ENCODE assay signal across 8 mouse cellular contexts in genomic region chr7:4521231-4522003, GRCm38 (mm10). TPM values are rescaled to one million over a fixed set of nuclear protein-coding genes. Genes with fewer than 3 reads are reported as not detected.
DNase-seq lines count a peak whose midpoint lies in the region; ATAC-seq and TF ChIP-seq lines count a peak whose summit lies in the region.

No protein-coding gene starts in this region.

- no peak overlapping the region for H3K27ac ChIP-seq in kidney, embryonic 16.5 days (ENCODE audit: low read length)
- no peak overlapping the region for H3K27ac ChIP-seq in forebrain, postnatal 0 days (ENCODE audit: low read depth, low read length)
- H3K27ac ChIP-seq in limb, embryonic 12.5 days: no peak overlapping the region
- H3K27ac ChIP-seq in stomach, postnatal 0 days (replicated peaks): no peak overlapping the region

- peak overlapping the region; percentile 49; the same call in 1 of the 2 replicates for H3K9ac ChIP-seq in kidney, embryonic 16.5 days (replicated peaks; ENCODE audit: low read length)
- H3K9ac ChIP-seq in forebrain, postnatal 0 days: no peak overlapping the region
- no peak overlapping the region; the same call in 1 of the 2 replicates for H3K9ac ChIP-seq in limb, embryonic 12.5 days (replicated peaks)
- H3K9ac ChIP-seq in stomach, postnatal 0 days (ENCODE audit: low read length): 0 out of 2 replicates have a peak overlapping the region, but pooled peaks have one; percentile 27

- H3K4me2 ChIP-seq in kidney, embryonic 16.5 days (replicated peaks; ENCODE audit: low read depth, low read length): peak overlapping the region; percentile 63
- peak overlapping the region; percentile 44 for H3K4me2 ChIP-seq in forebrain, postnatal 0 days (ENCODE audit: low read depth)
- H3K4me2 ChIP-seq in limb, embryonic 12.5 days: peak overlapping the region; percentile 50
- H3K4me2 ChIP-seq in stomach, postnatal 0 days (replicated peaks; ENCODE audit: low read depth): peak overlapping the region; percentile 41

- no peak for ATAC-seq in kidney, embryonic 16.5 days (ENCODE audit: low FRiP score, low TSS enrichment)
- 0 out of 2 replicates have a peak, but pooled peaks have one; percentile 11 for ATAC-seq in forebrain, postnatal 0 days
- no peak for ATAC-seq in limb, embryonic 12.5 days (ENCODE audit: insufficient number of reproducible peaks, insufficient read depth, low FRiP score, low TSS enrichment, low read depth)
- ATAC-seq in stomach, postnatal 0 days (ENCODE audit: low FRiP score, low TSS enrichment): no peak

- H3K4me3 ChIP-seq in kidney, embryonic 16.5 days (ENCODE audit: low read length): peak overlapping the region; percentile 35
- H3K4me3 ChIP-seq in forebrain, postnatal 0 days (ENCODE audit: low read depth, low read length): peak overlapping the region; percentile 30
- H3K4me3 ChIP-seq in limb, embryonic 12.5 days (replicated peaks): peak overlapping the region; percentile 26
- H3K4me3 ChIP-seq in stomach, postnatal 0 days (ENCODE audit: low read depth, low read length): peak overlapping the region; percentile 17; the same call in 1 of the 2 replicates

- no peak for TF ChIP-seq CTCF in forebrain, postnatal 0 days (IDR thresholded peaks at IDR 0.05; ENCODE audit: low read depth)
- peak; percentile 36 for TF ChIP-seq CTCF in stomach, postnatal 0 days (IDR thresholded peaks at IDR 0.05; ENCODE audit: low read depth)

- DNase-seq in kidney, adult 18-20 months: no peak
- no peak for DNase-seq in forebrain, postnatal 0 days
- no peak for DNase-seq in stomach, postnatal 0 days (ENCODE audit: low spot score)
- DNase-seq in spleen, postnatal 4 days (ENCODE audit: low spot score in 2 of 2): no peak
- DNase-seq in right cerebral cortex, adult 18-20 months: no peak
- no peak for DNase-seq in cerebellum, adult 11 months

- 26% methylated on average over 32 of the region's 32 CpGs for WGBS in kidney, embryonic 16.5 days
- 33% methylated on average over 32 of the region's 32 CpGs for WGBS in forebrain, postnatal 0 days
- WGBS in limb, embryonic 12.5 days: 33% methylated on average over 32 of the region's 32 CpGs
- 38% methylated on average over 28 of the region's 32 CpGs for WGBS in stomach, postnatal 0 days

- H3K4me1 ChIP-seq in kidney, embryonic 16.5 days (ENCODE audit: insufficient read depth, low read length): peaks cover 14% of the 10 kb centered on the region
- no peaks in the 10 kb centered on the region; the same call in 1 of the 2 replicates for H3K4me1 ChIP-seq in forebrain, postnatal 0 days (ENCODE audit: insufficient read depth)
- peaks cover 14% of the 10 kb centered on the region for H3K4me1 ChIP-seq in limb, embryonic 12.5 days (replicated peaks)
- no peaks in the 10 kb centered on the region for H3K4me1 ChIP-seq in stomach, postnatal 0 days (replicated peaks; ENCODE audit: control insufficient read depth, insufficient read depth)

- H3K27me3 ChIP-seq in kidney, embryonic 16.5 days (ENCODE audit: insufficient read depth, low read length): peaks cover 4% of the 10 kb centered on the region; the same call in 1 of the 2 replicates
- peaks cover 7% of the 10 kb centered on the region; the same call in 1 of the 2 replicates for H3K27me3 ChIP-seq in forebrain, postnatal 0 days (ENCODE audit: insufficient read depth, low read length)
- peaks cover 22% of the 10 kb centered on the region for H3K27me3 ChIP-seq in limb, embryonic 12.5 days
- H3K27me3 ChIP-seq in stomach, postnatal 0 days (ENCODE audit: control insufficient read depth, insufficient read depth, low read length): no peaks in the 10 kb centered on the region

- no peaks in the 10 kb centered on the region for H3K36me3 ChIP-seq in kidney, embryonic 16.5 days (ENCODE audit: insufficient read depth, low read length)
- H3K36me3 ChIP-seq in forebrain, postnatal 0 days (ENCODE audit: insufficient read depth): no peaks in the 10 kb centered on the region
- H3K36me3 ChIP-seq in limb, embryonic 12.5 days: no peaks in the 10 kb centered on the region
- no peaks in the 10 kb centered on the region for H3K36me3 ChIP-seq in stomach, postnatal 0 days (ENCODE audit: control insufficient read depth, insufficient read depth, low read length)

- no peak for TF ChIP-seq EP300 in stomach, postnatal 0 days (optimal IDR thresholded peaks at IDR 0.05)

- H3K9me3 ChIP-seq in kidney, embryonic 16.5 days (ENCODE audit: low read length): no peaks in the 10 kb centered on the region
- no peaks in the 10 kb centered on the region for H3K9me3 ChIP-seq in forebrain, postnatal 0 days (ENCODE audit: low read length)
- no peaks in the 10 kb centered on the region for H3K9me3 ChIP-seq in limb, embryonic 12.5 days
- H3K9me3 ChIP-seq in stomach, postnatal 0 days (ENCODE audit: control insufficient read depth, low read length): no peaks in the 10 kb centered on the region

RNA-seq across cellular contexts. Expression of gene Tnni3, which starts 2.6 kb away (rescaled TPM):
- 5.8 and 6.1 TPM in 2 replicates for polyA plus RNA-seq in kidney, embryonic 16.5 days (2015; fragmentation: Nextera tagmentation; extraction: Ambion mirVana)
- total RNA-seq in forebrain, postnatal 0 days (2014; rRNA removed): 0.62 and 3.6 TPM in 2 replicates
- polyA plus RNA-seq in forebrain, postnatal 0 days (2015; fragmentation: Nextera tagmentation; extraction: Ambion mirVana): 0.89 and 1.2 TPM in 2 replicates
- polyA plus RNA-seq in limb, embryonic 12.5 days (2016; fragmentation: Nextera tagmentation; extraction: Ambion mirVana): 4.3 and 5.7 TPM in 2 replicates
- polyA plus RNA-seq in stomach, postnatal 0 days (2015; fragmentation: Nextera tagmentation; extraction: Ambion mirVana): 24.4 and 30.4 TPM in 2 replicates

RNA-seq across cellular contexts. Expression of gene Tnnt1, which starts 5.2 kb away (rescaled TPM):
- polyA plus RNA-seq in kidney, embryonic 16.5 days (2015; fragmentation: Nextera tagmentation; extraction: Ambion mirVana): 20.9 and 21.6 TPM in 2 replicates
- 0.77 and 2.9 TPM in 2 replicates for total RNA-seq in forebrain, postnatal 0 days (2014; rRNA removed)
- 3.4 and 3.9 TPM in 2 replicates for polyA plus RNA-seq in forebrain, postnatal 0 days (2015; fragmentation: Nextera tagmentation; extraction: Ambion mirVana)
- polyA plus RNA-seq in limb, embryonic 12.5 days (2016; fragmentation: Nextera tagmentation; extraction: Ambion mirVana): 186 and 195 TPM in 2 replicates
- 15.5 and 16.5 TPM in 2 replicates for polyA plus RNA-seq in stomach, postnatal 0 days (2015; fragmentation: Nextera tagmentation; extraction: Ambion mirVana)

RNA-seq across cellular contexts. Expression of gene Dnaaf3, which starts 10.8 kb away (rescaled TPM):
- polyA plus RNA-seq in kidney, embryonic 16.5 days (2015; fragmentation: Nextera tagmentation; extraction: Ambion mirVana): 3.3 and 3.5 TPM in 2 replicates
- 0.62 and 2.2 TPM in 2 replicates for total RNA-seq in forebrain, postnatal 0 days (2014; rRNA removed)
- 1.3 and 2.0 TPM in 2 replicates for polyA plus RNA-seq in forebrain, postnatal 0 days (2015; fragmentation: Nextera tagmentation; extraction: Ambion mirVana)
- 3.7 and 4.1 TPM in 2 replicates for polyA plus RNA-seq in limb, embryonic 12.5 days (2016; fragmentation: Nextera tagmentation; extraction: Ambion mirVana)
- 0.89 and 0.98 TPM in 2 replicates for polyA plus RNA-seq in stomach, postnatal 0 days (2015; fragmentation: Nextera tagmentation; extraction: Ambion mirVana)

RNA-seq across cellular contexts. Expression of gene Ppp1r12c, which starts 19.9 kb away (rescaled TPM):
- polyA plus RNA-seq in kidney, embryonic 16.5 days (2015; fragmentation: Nextera tagmentation; extraction: Ambion mirVana): 22.1 and 31.6 TPM in 2 replicates
- total RNA-seq in forebrain, postnatal 0 days (2014; rRNA removed): 94.2 and 100 TPM in 2 replicates
- 27.8 and 35.1 TPM in 2 replicates for polyA plus RNA-seq in forebrain, postnatal 0 days (2015; fragmentation: Nextera tagmentation; extraction: Ambion mirVana)
- 65.3 and 70.3 TPM in 2 replicates for polyA plus RNA-seq in limb, embryonic 12.5 days (2016; fragmentation: Nextera tagmentation; extraction: Ambion mirVana)
- 39.5 and 44.4 TPM in 2 replicates for polyA plus RNA-seq in stomach, postnatal 0 days (2015; fragmentation: Nextera tagmentation; extraction: Ambion mirVana)

RNA-seq across cellular contexts. Expression of gene Syt5, which starts 25.9 kb away (rescaled TPM):
- 5.3 and 6.6 TPM in 2 replicates for polyA plus RNA-seq in kidney, embryonic 16.5 days (2015; fragmentation: Nextera tagmentation; extraction: Ambion mirVana)
- total RNA-seq in forebrain, postnatal 0 days (2014; rRNA removed): 170 and 231 TPM in 2 replicates
- polyA plus RNA-seq in forebrain, postnatal 0 days (2015; fragmentation: Nextera tagmentation; extraction: Ambion mirVana): 301 and 305 TPM in 2 replicates
- 6.6 and 6.8 TPM in 2 replicates for polyA plus RNA-seq in limb, embryonic 12.5 days (2016; fragmentation: Nextera tagmentation; extraction: Ambion mirVana)
- polyA plus RNA-seq in stomach, postnatal 0 days (2015; fragmentation: Nextera tagmentation; extraction: Ambion mirVana): 6.7 and 7.2 TPM in 2 replicates

Comparison
In these comparisons a context has a peak if more than half of its experiments do, and no peak if none do; other contexts are left out.
1. H3K9ac ChIP-seq: peak in kidney, embryonic 16.5 days (single experiment) and stomach, postnatal 0 days (single experiment); none in forebrain, postnatal 0 days (single experiment) and limb, embryonic 12.5 days (single experiment).
2. Peak in every context shown above with its lines, with median percentiles within 50 percentile points of each other: H3K4me2 ChIP-seq and H3K4me3 ChIP-seq.